Mouse (Mus musculus): ENCODE measurements at regions not wholly inside any gene's neighbourhood (a gene's known extent, or its start where the extent isn't known, plus 50 kb on each side); places are given as distances from the start of the nearest gene placed in this dataset.

DNA sequence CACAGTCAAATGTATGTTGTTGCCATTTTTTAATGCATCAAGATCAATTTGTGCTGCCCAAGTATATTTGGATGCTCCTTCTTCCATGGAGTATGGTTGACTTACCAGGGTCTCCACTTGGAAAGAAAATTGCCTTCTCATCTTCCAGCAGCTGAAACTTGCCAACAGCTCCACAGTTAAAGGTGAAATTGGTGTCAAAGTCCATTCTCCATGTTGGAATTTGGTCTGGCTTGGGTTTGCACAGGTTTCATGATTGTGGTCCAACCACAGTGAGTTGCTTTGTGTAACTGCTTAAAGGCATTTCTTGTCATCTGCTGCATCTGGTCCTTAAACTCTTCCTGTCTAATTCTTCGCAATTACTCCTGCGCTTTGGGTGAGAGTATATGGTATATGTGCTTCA is 634.3 kb downstream of the Nup35 start:
- DNase-seq (ENCODE audit: low spot score) (no peak), ATAC-seq (no peak)
- no peak overlapping the region for H3K9ac ChIP-seq (ENCODE audit: low read length)
- no peaks in the 10 kb centered on the region for H3K9me3 ChIP-seq (replicated peaks; ENCODE audit: control insufficient read depth, low read length)
- no peak overlapping the region for H3K4me2 ChIP-seq (ENCODE audit: low read length)
- no peaks in the 10 kb centered on the region for H3K4me1 ChIP-seq (ENCODE audit: control insufficient read depth, insufficient read depth, low read length)
- H3K36me3 ChIP-seq (ENCODE audit: control insufficient read depth, insufficient read depth, low read length): no peaks in the 10 kb centered on the region
- H3K4me3 ChIP-seq (ENCODE audit: low read depth, low read length): no peak overlapping the region
- no peaks in the 10 kb centered on the region for H3K27me3 ChIP-seq (replicated peaks; ENCODE audit: control insufficient read depth, insufficient read depth, low read length)
- no peak overlapping the region for H3K27ac ChIP-seq (ENCODE audit: low read depth, low read length)
- WGBS: 93% methylated on average over 2 of the region's 2 CpGs

DNA sequence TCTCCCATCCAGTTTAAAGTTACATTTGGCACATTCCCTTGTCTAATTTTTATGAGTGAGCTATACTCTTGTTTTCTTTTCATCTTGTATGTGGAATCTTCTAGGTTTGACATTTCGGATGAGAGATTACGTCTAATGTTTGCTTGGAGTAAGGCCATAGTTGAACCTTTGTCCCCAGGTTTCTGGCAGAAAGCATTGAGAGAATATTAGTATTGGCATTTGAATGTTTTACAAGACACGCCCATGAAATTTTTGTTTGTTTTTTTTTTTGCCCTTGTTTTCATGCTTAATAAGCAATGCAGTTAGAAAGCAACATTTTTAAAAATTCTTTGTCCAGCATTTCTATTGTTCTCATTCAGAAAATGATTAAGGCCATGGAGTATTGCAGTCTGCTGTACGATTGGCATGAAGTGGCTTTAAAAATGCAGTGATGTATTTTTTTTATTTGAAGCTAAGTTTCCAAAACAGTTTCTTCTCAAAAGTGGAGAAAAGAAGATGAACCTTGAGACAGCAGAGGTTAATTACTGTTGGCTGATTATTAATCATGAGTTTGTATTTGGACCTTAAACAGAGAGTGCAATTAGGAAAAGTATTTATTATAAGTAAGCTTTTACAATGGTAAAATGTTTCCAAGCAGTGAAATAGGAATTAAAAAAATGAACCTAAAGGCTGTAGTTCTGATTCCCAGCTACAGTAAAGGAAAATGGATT is 645.2 kb downstream of the Nup35 start:
- Histone ChIP-seq H3K27ac (ENCODE audit: low read depth, low read length) (no peak overlapping the region), H3K9me3 (replicated peaks; ENCODE audit: control insufficient read depth, low read length) (no peaks in the 10 kb centered on the region), H3K4me1 (ENCODE audit: control insufficient read depth, insufficient read depth, low read length) (no peaks in the 10 kb centered on the region), H3K4me2 (ENCODE audit: low read length) (no peak overlapping the region), H3K36me3 (ENCODE audit: control insufficient read depth, insufficient read depth, low read length) (no peaks in the 10 kb centered on the region), H3K9ac (ENCODE audit: low read length) (no peak overlapping the region), H3K27me3 (replicated peaks; ENCODE audit: control insufficient read depth, insufficient read depth, low read length) (no peaks in the 10 kb centered on the region), H3K4me3 (ENCODE audit: low read depth, low read length) (no peak overlapping the region)
- WGBS: 88% methylated on average over 4 of the region's 4 CpGs
- ATAC-seq (no peak), DNase-seq (ENCODE audit: low spot score) (no peak)

DNA sequence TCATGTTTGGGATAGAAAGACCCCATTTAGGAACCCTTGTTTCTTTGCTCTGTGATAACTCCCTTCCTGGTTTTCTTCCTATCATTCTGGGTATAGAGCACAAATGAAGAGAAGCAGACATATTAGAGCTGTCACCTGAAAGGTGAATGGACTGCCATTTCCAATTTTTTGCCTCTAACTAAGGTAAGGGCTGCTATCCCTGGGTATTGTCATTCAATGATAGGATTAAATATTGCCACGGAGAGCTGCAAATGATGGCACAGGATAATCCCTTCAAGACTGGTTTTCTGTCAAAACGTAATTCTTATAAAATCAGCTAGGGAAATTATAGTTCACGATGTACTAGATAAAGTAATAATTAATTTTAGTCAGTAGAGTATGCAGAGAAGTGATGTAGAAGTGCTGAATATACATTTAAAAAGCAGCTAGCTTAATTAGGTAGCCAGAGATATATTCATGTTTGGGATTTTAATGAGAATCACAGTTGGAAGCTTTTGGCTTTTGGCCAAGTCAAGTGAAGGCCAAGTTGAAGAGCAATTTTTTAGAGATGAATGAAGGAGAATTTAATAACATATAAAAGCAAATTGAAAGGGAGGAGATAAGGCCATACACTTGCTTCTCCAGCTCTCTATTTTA is 652.3 kb downstream of the Nup35 start:
- 28% methylated on average over 3 of the region's 3 CpGs for WGBS
- no peaks in the 10 kb centered on the region for H3K36me3 ChIP-seq (ENCODE audit: control insufficient read depth, insufficient read depth, low read length)
- H3K27me3 ChIP-seq (replicated peaks; ENCODE audit: control insufficient read depth, insufficient read depth, low read length): no peaks in the 10 kb centered on the region
- DNase-seq (ENCODE audit: low spot score): peak; percentile 55
- no peak overlapping the region for H3K9ac ChIP-seq (ENCODE audit: low read length)
- H3K4me2 ChIP-seq (ENCODE audit: low read length): no peak overlapping the region
- H3K4me3 ChIP-seq (ENCODE audit: low read depth, low read length): no peak overlapping the region
- peak; percentile 57; the same call in 1 of the 2 replicates for ATAC-seq
- no peaks in the 10 kb centered on the region for H3K9me3 ChIP-seq (replicated peaks; ENCODE audit: control insufficient read depth, low read length)
- H3K27ac ChIP-seq (ENCODE audit: low read depth, low read length): no peak overlapping the region
- 0 out of 2 replicates have a peak, but pooled peaks cover 2% of the 10 kb centered on the region for H3K4me1 ChIP-seq (ENCODE audit: control insufficient read depth, insufficient read depth, low read length)

DNA sequence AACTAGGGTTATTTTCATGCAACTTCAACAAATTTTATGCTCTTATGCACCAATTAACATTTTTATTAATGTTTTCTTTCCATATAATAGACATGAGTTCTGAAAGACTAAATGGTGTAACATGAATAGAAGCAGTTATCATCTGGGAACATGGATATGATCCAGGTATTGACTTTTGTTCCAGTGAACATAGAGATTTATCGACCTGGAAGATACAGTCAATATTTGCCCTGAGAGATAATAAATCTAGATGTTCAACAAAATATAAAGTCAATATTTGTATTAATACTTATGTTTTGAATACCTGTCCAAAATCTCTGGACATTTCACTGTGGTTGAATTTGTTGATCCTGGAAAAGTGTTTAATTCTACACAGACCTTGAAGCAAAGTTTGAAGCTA is 653.9 kb downstream of the Nup35 start:
- Histone ChIP-seq H3K27me3 (replicated peaks; ENCODE audit: control insufficient read depth, insufficient read depth, low read length) (no peaks in the 10 kb centered on the region), H3K4me1 (ENCODE audit: control insufficient read depth, insufficient read depth, low read length) (0 out of 2 replicates have a peak, but pooled peaks cover 2% of the 10 kb centered on the region), H3K4me3 (ENCODE audit: low read depth, low read length) (no peak overlapping the region), H3K36me3 (ENCODE audit: control insufficient read depth, insufficient read depth, low read length) (no peaks in the 10 kb centered on the region), H3K9me3 (replicated peaks; ENCODE audit: control insufficient read depth, low read length) (no peaks in the 10 kb centered on the region), H3K9ac (ENCODE audit: low read length) (no peak overlapping the region), H3K27ac (ENCODE audit: low read depth, low read length) (no peak overlapping the region), H3K4me2 (ENCODE audit: low read length) (no peak overlapping the region)
- WGBS: 81% methylated on average over 1 of the region's 1 CpGs
- ATAC-seq: no peak
- no peak for DNase-seq (ENCODE audit: low spot score)

DNA sequence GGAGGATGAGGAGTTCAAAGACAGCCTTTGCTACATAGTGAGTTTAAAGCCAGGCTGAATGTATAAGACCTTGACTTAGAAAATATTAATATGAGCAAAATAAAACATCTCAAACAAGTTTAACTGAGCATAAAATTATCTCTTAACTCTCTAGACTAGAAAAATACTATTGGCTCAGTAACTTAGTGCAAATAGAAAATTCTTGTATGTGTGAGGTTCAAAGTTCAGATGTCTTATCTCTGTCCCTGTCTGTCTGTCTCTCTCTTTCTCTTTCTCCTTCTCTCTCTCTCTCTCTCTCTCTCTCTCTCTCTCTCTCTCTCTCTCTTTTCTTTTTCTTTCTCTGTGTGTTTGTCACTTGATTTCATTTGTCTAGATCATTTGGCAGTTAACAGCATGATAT is 655.5 kb downstream of the Nup35 start:
- no peaks in the 10 kb centered on the region for H3K9me3 ChIP-seq (replicated peaks; ENCODE audit: control insufficient read depth, low read length)
- no peak for DNase-seq (ENCODE audit: low spot score)
- no peak overlapping the region for H3K27ac ChIP-seq (ENCODE audit: low read depth, low read length)
- no peak for ATAC-seq
- H3K4me2 ChIP-seq (ENCODE audit: low read length): no peak overlapping the region
- 0 out of 2 replicates have a peak, but pooled peaks cover 2% of the 10 kb centered on the region for H3K4me1 ChIP-seq (ENCODE audit: control insufficient read depth, insufficient read depth, low read length)
- no peaks in the 10 kb centered on the region for H3K27me3 ChIP-seq (replicated peaks; ENCODE audit: control insufficient read depth, insufficient read depth, low read length)
- no peak overlapping the region for H3K9ac ChIP-seq (ENCODE audit: low read length)
- H3K4me3 ChIP-seq (ENCODE audit: low read depth, low read length): no peak overlapping the region
- no peaks in the 10 kb centered on the region for H3K36me3 ChIP-seq (ENCODE audit: control insufficient read depth, insufficient read depth, low read length)

DNA sequence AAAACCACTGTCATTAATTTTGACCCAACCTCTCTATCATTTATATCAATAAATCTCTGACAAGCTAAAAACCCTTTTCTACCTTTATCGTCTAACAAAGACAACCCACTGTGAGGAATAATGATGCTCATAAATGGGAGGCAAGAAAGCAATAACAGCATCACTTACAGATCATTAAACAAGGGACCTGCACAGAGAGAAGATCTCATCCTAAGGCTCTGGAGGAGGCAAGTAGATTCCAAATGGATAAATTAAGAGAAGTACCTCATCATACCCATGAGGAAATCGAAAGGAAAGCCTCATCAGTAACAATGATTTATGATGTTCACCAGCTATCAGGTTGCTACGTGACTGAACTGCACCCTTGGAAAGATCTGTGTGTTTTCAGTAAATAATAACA is 670.4 kb downstream of the Nup35 start:
- no peaks in the 10 kb centered on the region for H3K27me3 ChIP-seq (replicated peaks; ENCODE audit: control insufficient read depth, insufficient read depth, low read length)
- no peak overlapping the region for H3K4me2 ChIP-seq (ENCODE audit: low read length)
- H3K4me3 ChIP-seq (ENCODE audit: low read depth, low read length): no peak overlapping the region
- 76% methylated on average over 3 of the region's 3 CpGs for WGBS
- no peak overlapping the region for H3K9ac ChIP-seq (ENCODE audit: low read length)
- no peak overlapping the region for H3K27ac ChIP-seq (ENCODE audit: low read depth, low read length)
- DNase-seq (ENCODE audit: low spot score) (no peak), ATAC-seq (no peak)
- H3K36me3 ChIP-seq (ENCODE audit: control insufficient read depth, insufficient read depth, low read length): no peaks in the 10 kb centered on the region
- H3K4me1 ChIP-seq (ENCODE audit: control insufficient read depth, insufficient read depth, low read length): no peaks in the 10 kb centered on the region
- no peaks in the 10 kb centered on the region for H3K9me3 ChIP-seq (replicated peaks; ENCODE audit: control insufficient read depth, low read length)

DNA sequence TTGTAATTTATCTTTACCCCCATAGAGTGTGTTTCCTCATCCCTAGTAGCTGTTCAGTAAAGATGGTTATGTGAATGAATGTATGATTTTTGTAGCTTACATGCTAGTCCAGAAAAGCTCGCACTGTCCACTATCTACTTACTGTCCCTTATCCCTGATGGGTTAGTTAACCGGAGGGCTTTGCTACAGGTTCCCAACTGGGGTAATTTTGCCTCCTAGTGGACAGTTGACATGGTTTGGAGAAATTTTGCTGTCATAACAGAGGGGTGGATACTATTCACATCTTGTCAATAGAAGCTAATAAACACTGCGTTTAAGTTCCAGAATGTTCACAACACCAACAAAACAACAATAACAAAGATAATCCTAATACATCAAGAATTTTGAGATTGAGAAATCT is 711.6 kb downstream of the Nup35 start:
- no peak overlapping the region for H3K9ac ChIP-seq (ENCODE audit: low read length)
- WGBS: 90% methylated on average over 3 of the region's 3 CpGs
- H3K27ac ChIP-seq (ENCODE audit: low read depth, low read length): no peak overlapping the region
- no peak for ATAC-seq
- no peaks in the 10 kb centered on the region for H3K4me1 ChIP-seq (ENCODE audit: control insufficient read depth, insufficient read depth, low read length)
- DNase-seq (ENCODE audit: low spot score): no peak
- H3K9me3 ChIP-seq (replicated peaks; ENCODE audit: control insufficient read depth, low read length): no peaks in the 10 kb centered on the region
- H3K27me3 ChIP-seq (replicated peaks; ENCODE audit: control insufficient read depth, insufficient read depth, low read length): no peaks in the 10 kb centered on the region
- no peak overlapping the region for H3K4me3 ChIP-seq (ENCODE audit: low read depth, low read length)
- H3K36me3 ChIP-seq (ENCODE audit: control insufficient read depth, insufficient read depth, low read length): no peaks in the 10 kb centered on the region
- no peak overlapping the region for H3K4me2 ChIP-seq (ENCODE audit: low read length)

DNA sequence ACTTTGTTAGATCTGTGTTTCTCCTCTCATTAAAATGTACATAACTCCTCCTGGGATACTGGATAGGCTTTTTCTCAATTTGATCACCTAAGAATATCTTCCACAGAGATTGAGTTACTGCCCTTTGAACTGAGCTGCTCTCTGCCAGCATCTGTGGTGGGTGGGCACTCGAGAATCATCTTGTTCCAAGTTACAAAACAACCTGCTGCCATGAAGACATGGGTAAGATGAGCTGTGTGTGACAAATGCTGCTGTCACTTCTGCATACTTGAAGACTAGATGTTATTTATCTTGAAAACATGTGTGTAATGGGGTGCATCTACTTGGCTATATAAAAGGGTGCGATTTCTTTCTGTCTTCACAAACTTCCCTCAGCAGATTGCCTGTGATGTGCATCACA is 716.0 kb upstream of the Zfp804a start:
- ATAC-seq: no peak

DNA sequence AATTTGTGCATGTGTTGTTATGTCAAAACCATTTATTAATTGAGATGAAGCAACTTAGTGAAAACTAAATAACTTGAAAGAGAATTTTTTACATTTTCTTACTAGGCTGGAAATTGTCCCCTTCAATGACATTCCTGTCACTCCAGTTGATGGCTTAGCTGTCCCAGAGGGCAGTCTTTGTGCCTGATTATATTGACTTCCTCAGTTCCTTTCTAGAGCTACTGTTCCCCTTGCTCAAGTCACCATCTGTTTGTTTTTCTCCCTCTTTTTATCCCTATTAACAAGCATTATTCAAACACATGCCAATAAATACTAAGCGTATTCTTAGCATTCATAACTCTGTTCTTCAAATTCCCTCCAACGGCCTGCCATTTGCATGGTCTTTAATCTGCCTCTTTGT is 712.6 kb upstream of the Zfp804a start:
- no peaks in the 10 kb centered on the region for H3K4me1 ChIP-seq (ENCODE audit: control insufficient read depth, insufficient read depth, low read length)

More for the DNA sequence above, 716.0 kb upstream of the Zfp804a start:
- no peak overlapping the region for H3K4me3 ChIP-seq (ENCODE audit: low read depth, low read length)
- 84% methylated on average over 2 of the region's 2 CpGs for WGBS
- H3K4me2 ChIP-seq (ENCODE audit: low read length): no peak overlapping the region
- no peak for DNase-seq (ENCODE audit: low spot score)
- no peaks in the 10 kb centered on the region for H3K4me1 ChIP-seq (ENCODE audit: control insufficient read depth, insufficient read depth, low read length)
- H3K27ac ChIP-seq (ENCODE audit: low read depth, low read length): no peak overlapping the region
- H3K27me3 ChIP-seq (replicated peaks; ENCODE audit: control insufficient read depth, insufficient read depth, low read length): no peaks in the 10 kb centered on the region
- H3K9me3 ChIP-seq (replicated peaks; ENCODE audit: control insufficient read depth, low read length): no peaks in the 10 kb centered on the region
- H3K36me3 ChIP-seq (ENCODE audit: control insufficient read depth, insufficient read depth, low read length): no peaks in the 10 kb centered on the region
- H3K9ac ChIP-seq (ENCODE audit: low read length): no peak overlapping the region

More for the DNA sequence above, 712.6 kb upstream of the Zfp804a start:
- no peaks in the 10 kb centered on the region for H3K27me3 ChIP-seq (replicated peaks; ENCODE audit: control insufficient read depth, insufficient read depth, low read length)
- DNase-seq (ENCODE audit: low spot score): no peak
- no peak overlapping the region for H3K4me3 ChIP-seq (ENCODE audit: low read depth, low read length)
- no peak overlapping the region for H3K9ac ChIP-seq (ENCODE audit: low read length)
- no peak overlapping the region for H3K4me2 ChIP-seq (ENCODE audit: low read length)
- H3K9me3 ChIP-seq (replicated peaks; ENCODE audit: control insufficient read depth, low read length): no peaks in the 10 kb centered on the region
- no peak overlapping the region for H3K27ac ChIP-seq (ENCODE audit: low read depth, low read length)
- no peaks in the 10 kb centered on the region for H3K36me3 ChIP-seq (ENCODE audit: control insufficient read depth, insufficient read depth, low read length)
- 66% methylated on average over 2 of the region's 2 CpGs for WGBS
- no peak for ATAC-seq
